Mouse (Mus musculus): ENCODE measurements at regions not wholly inside any gene's neighbourhood (a gene's known extent, or its start where the extent isn't known, plus 50 kb on each side); places are given as distances from the start of the nearest gene placed in this dataset.
"Not testable (repeated sequence)": the region's sequence is repeated elsewhere in the genome, so short reads cannot be mapped to it uniquely, and the experiment has no call there.

- Histone ChIP-seq H3K27ac (no peak overlapping the region), H3K4me2 (no peak overlapping the region), H3K36me3 (no peaks in the 10 kb centered on the region), H3K4me3 (no peak overlapping the region), H3K27me3 (no peaks in the 10 kb centered on the region), H3K9me3 (no peaks in the 10 kb centered on the region), H3K4me1 (peaks cover 4% of the 10 kb centered on the region), H3K9ac (no peak overlapping the region)
- WGBS, result 90% methylated on average over 11 of the region's 11 CpGs
- ATAC-seq (ENCODE audit: borderline replicate concordance, extremely low read depth, low FRiP score, low TSS enrichment), result no peak
Measured at GRCm38 (mm10) chr10:119094166-119094565, 145.7 kb downstream of the Cand1 start.

- Histone ChIP-seq H3K4me3 (no peak overlapping the region), H3K4me2 (no peak overlapping the region), H3K9me3 (no peaks in the 10 kb centered on the region), H3K36me3 (no peaks in the 10 kb centered on the region), H3K27ac (no peak overlapping the region), H3K4me1 (peaks cover 5% of the 10 kb centered on the region; the same call in 1 of the 2 replicates), H3K9ac (no peak overlapping the region), H3K27me3 (no peaks in the 10 kb centered on the region)
- 92% methylated on average over 4 of the region's 4 CpGs for WGBS
- no peak for ATAC-seq (ENCODE audit: borderline replicate concordance, extremely low read depth, low FRiP score, low TSS enrichment)
Measured at GRCm38 (mm10) chr10:119087886-119088285, 152.0 kb downstream of the Cand1 start.

GRCm38 (mm10) chr10:119087071-119087665 lies 152.7 kb downstream of the Cand1 start:
- WGBS, result 76% methylated on average over 5 of the region's 5 CpGs
- peaks cover 5% of the 10 kb centered on the region; the same call in 1 of the 2 replicates for H3K4me1 ChIP-seq
- no peaks in the 10 kb centered on the region for H3K36me3 ChIP-seq
- no peak overlapping the region for H3K4me2 ChIP-seq
- no peaks in the 10 kb centered on the region for H3K27me3 ChIP-seq
- no peak overlapping the region for H3K9ac ChIP-seq
- H3K27ac ChIP-seq, result no peak overlapping the region
- no peak overlapping the region for H3K4me3 ChIP-seq
- H3K9me3 ChIP-seq, result no peaks in the 10 kb centered on the region
- no peak for ATAC-seq (ENCODE audit: borderline replicate concordance, extremely low read depth, low FRiP score, low TSS enrichment)

- H3K9me3 ChIP-seq, result no peaks in the 10 kb centered on the region
- no peaks in the 10 kb centered on the region for H3K27me3 ChIP-seq
- no peak overlapping the region for H3K27ac ChIP-seq
- H3K9ac ChIP-seq, result no peak overlapping the region
- H3K4me2 ChIP-seq, result no peak overlapping the region
- H3K4me1 ChIP-seq, result peaks cover 5% of the 10 kb centered on the region; the same call in 1 of the 2 replicates
- ATAC-seq (ENCODE audit: borderline replicate concordance, extremely low read depth, low FRiP score, low TSS enrichment), result no peak
- WGBS, result 35% methylated on average over 5 of the region's 5 CpGs
- H3K4me3 ChIP-seq, result no peak overlapping the region
- H3K36me3 ChIP-seq, result no peaks in the 10 kb centered on the region
Measured at GRCm38 (mm10) chr10:119086450-119086849, 153.4 kb downstream of the Cand1 start.

GRCm38 (mm10) chr10:119083431-119083830 lies 156.4 kb downstream of the Cand1 start:
- no peak overlapping the region for H3K4me3 ChIP-seq
- ATAC-seq (ENCODE audit: borderline replicate concordance, extremely low read depth, low FRiP score, low TSS enrichment), result no peak
- H3K36me3 ChIP-seq, result no peaks in the 10 kb centered on the region
- no peak overlapping the region for H3K27ac ChIP-seq
- H3K9me3 ChIP-seq, result no peaks in the 10 kb centered on the region
- no peaks in the 10 kb centered on the region for H3K27me3 ChIP-seq
- peaks cover 5% of the 10 kb centered on the region for H3K4me1 ChIP-seq
- 52% methylated on average over 4 of the region's 4 CpGs for WGBS
- no peak overlapping the region for H3K4me2 ChIP-seq
- no peak overlapping the region for H3K9ac ChIP-seq

GRCm38 (mm10) chr10:119082861-119083260 lies 157.0 kb downstream of the Cand1 start:
- Histone ChIP-seq H3K9ac (no peak overlapping the region), H3K4me3 (no peak overlapping the region), H3K4me2 (no peak overlapping the region), H3K27me3 (no peaks in the 10 kb centered on the region), H3K9me3 (no peaks in the 10 kb centered on the region), H3K4me1 (peaks cover 5% of the 10 kb centered on the region), H3K36me3 (no peaks in the 10 kb centered on the region), H3K27ac (no peak overlapping the region)
- no peak for ATAC-seq (ENCODE audit: borderline replicate concordance, extremely low read depth, low FRiP score, low TSS enrichment)
- WGBS, result 59% methylated on average over 2 of the region's 2 CpGs

GRCm38 (mm10) chr10:119081766-119082165 lies 158.1 kb downstream of the Cand1 start:
- H3K4me2 ChIP-seq; H3K27me3 ChIP-seq; H3K36me3 ChIP-seq; H3K4me1 ChIP-seq; H3K9me3 ChIP-seq; ATAC-seq (ENCODE audit: borderline replicate concordance, extremely low read depth, low FRiP score, low TSS enrichment); H3K27ac ChIP-seq; H3K4me3 ChIP-seq; H3K9ac ChIP-seq: not testable (repeated sequence)
- 80% methylated on average over 3 of the region's 3 CpGs for WGBS

GRCm38 (mm10) chr10:119076100-119076566 lies 163.7 kb downstream of the Cand1 start:
- Histone ChIP-seq H3K9me3 (no peaks in the 10 kb centered on the region), H3K4me3 (no peak overlapping the region; the same call in 1 of the 2 replicates), H3K27ac (0 out of 2 replicates have a peak overlapping the region, but pooled peaks have one; percentile 3), H3K4me2 (peak overlapping the region; percentile 37), H3K4me1 (peaks cover 21% of the 10 kb centered on the region), H3K27me3 (0 out of 2 replicates have a peak, but pooled peaks cover 3% of the 10 kb centered on the region), H3K9ac (no peak overlapping the region), H3K36me3 (no peaks in the 10 kb centered on the region)
- ATAC-seq (ENCODE audit: borderline replicate concordance, extremely low read depth, low FRiP score, low TSS enrichment), result peak; percentile 70; the same call in 1 of the 2 replicates
- WGBS, result 6% methylated on average over 12 of the region's 12 CpGs

- peaks cover 21% of the 10 kb centered on the region for H3K4me1 ChIP-seq
- 47% methylated on average over 15 of the region's 15 CpGs for WGBS
- no peak overlapping the region for H3K4me3 ChIP-seq
- 0 out of 2 replicates have a peak, but pooled peaks cover 3% of the 10 kb centered on the region for H3K27me3 ChIP-seq
- no peaks in the 10 kb centered on the region for H3K9me3 ChIP-seq
- H3K36me3 ChIP-seq, result no peaks in the 10 kb centered on the region
- H3K4me2 ChIP-seq, result no peak overlapping the region
- no peak overlapping the region for H3K9ac ChIP-seq
- no peak overlapping the region for H3K27ac ChIP-seq
- no peak for ATAC-seq (ENCODE audit: borderline replicate concordance, extremely low read depth, low FRiP score, low TSS enrichment)
Measured at GRCm38 (mm10) chr10:119074887-119075286, 165.0 kb downstream of the Cand1 start.

- 0 out of 2 replicates have a peak, but pooled peaks cover 3% of the 10 kb centered on the region for H3K27me3 ChIP-seq
- no peak overlapping the region for H3K27ac ChIP-seq
- ATAC-seq (ENCODE audit: borderline replicate concordance, extremely low read depth, low FRiP score, low TSS enrichment), result no peak
- no peaks in the 10 kb centered on the region for H3K36me3 ChIP-seq
- peaks cover 21% of the 10 kb centered on the region for H3K4me1 ChIP-seq
- no peak overlapping the region for H3K4me2 ChIP-seq
- WGBS, result 89% methylated on average over 3 of the region's 3 CpGs
- H3K9ac ChIP-seq, result no peak overlapping the region
- no peak overlapping the region for H3K4me3 ChIP-seq
- H3K9me3 ChIP-seq, result no peaks in the 10 kb centered on the region
Measured at GRCm38 (mm10) chr10:119073991-119074390, 165.9 kb downstream of the Cand1 start.

GRCm38 (mm10) chr10:119069410-119069809 lies 170.4 kb downstream of the Cand1 start:
- peak; percentile 71 for ATAC-seq (ENCODE audit: borderline replicate concordance, extremely low read depth, low FRiP score, low TSS enrichment)
- H3K36me3 ChIP-seq, result no peaks in the 10 kb centered on the region
- 37% methylated on average over 11 of the region's 11 CpGs for WGBS

GRCm38 (mm10) chr10:119067838-119068237 lies 172.0 kb downstream of the Cand1 start:
- WGBS, result 73% methylated on average over 6 of the region's 6 CpGs
- Histone ChIP-seq H3K9ac (no peak overlapping the region), H3K4me2 (no peak overlapping the region), H3K36me3 (no peaks in the 10 kb centered on the region), H3K9me3 (no peaks in the 10 kb centered on the region), H3K4me3 (no peak overlapping the region), H3K27me3 (0 out of 2 replicates have a peak, but pooled peaks cover 4% of the 10 kb centered on the region), H3K4me1 (0 out of 2 replicates have a peak, but pooled peaks cover 4% of the 10 kb centered on the region), H3K27ac (no peak overlapping the region)
- ATAC-seq (ENCODE audit: borderline replicate concordance, extremely low read depth, low FRiP score, low TSS enrichment), result no peak

More at GRCm38 (mm10) chr10:119069410-119069809, 170.4 kb downstream of the Cand1 start:
- Histone ChIP-seq H3K4me3 (no peak overlapping the region), H3K4me2 (no peak overlapping the region), H3K9ac (no peak overlapping the region), H3K4me1 (0 out of 2 replicates have a peak, but pooled peaks cover 4% of the 10 kb centered on the region), H3K9me3 (no peaks in the 10 kb centered on the region), H3K27ac (no peak overlapping the region), H3K27me3 (0 out of 2 replicates have a peak, but pooled peaks cover 3% of the 10 kb centered on the region)
